Mouse (Mus musculus) neural tube, embryonic 10.5 days (tissue): Measurements from ENCODE around the gene Gprc5b.

Source experiments
- DNase-seq: peaks from one replicate; pipeline ENCODE4 v3.0.0-alpha.2; 2017; ENCODE audit warnings: low spot score; ENCODE audit errors: extremely low spot score

Gprc5b gene

GRCm38 (mm10) chr7:118953626-118954282 lies 41.3 kb downstream of the Gprc5b start:
- no peak for DNase-seq

- no peak for DNase-seq
Measured at GRCm38 (mm10) chr7:118949749-118950148, 45.3 kb downstream of the Gprc5b start.

- no peak for DNase-seq
Measured at GRCm38 (mm10) chr7:118948677-118949282, 46.2 kb downstream of the Gprc5b start.

- no peak for DNase-seq
Measured at GRCm38 (mm10) chr7:118947241-118947640, 47.8 kb downstream of the Gprc5b start.

DNA sequence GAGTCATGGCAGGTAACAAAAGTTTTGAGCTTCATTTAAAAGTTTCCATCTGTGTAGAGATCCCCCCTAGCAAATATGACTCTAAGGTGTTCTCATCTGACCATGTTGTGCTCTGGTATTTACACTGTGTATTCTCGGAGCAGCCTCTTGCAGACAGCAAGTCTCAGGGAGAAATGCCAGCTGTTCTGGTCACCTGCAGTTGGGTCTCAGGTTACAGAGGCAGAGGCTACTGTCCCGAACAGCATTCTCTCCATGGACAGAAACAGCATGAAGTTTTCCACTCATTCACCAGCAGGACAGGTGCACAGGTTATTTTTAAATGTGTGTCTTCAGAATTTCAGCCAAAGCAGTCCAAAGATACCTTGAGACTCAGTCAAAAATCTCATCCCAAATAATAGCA lies 50.1 kb downstream of the Gprc5b start:
- DNase-seq, result no peak

GRCm38 (mm10) chr7:118943170-118943569 lies 51.8 kb downstream of the Gprc5b start:
- DNase-seq, result no peak

DNA sequence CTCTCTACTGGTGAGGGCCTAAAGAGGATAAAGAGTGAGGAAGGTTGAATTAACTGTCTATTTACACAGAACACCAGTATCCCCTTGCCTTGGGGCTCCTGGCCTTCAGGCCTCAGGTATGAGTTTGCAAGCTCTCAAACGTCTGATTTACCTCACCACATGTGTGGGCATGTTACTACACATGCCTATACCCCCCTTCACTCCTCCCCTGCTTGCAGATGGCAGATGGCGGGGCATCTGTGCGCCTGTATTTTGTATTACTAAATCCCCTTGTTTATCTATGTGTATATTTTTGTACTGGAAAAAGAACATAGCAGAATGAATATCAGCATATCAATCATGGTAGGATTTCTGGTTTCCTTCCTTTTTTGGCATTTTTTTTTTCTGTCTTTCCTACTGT lies 52.7 kb downstream of the Gprc5b start:
- DNase-seq, result no peak

- no peak for DNase-seq
Measured at GRCm38 (mm10) chr7:118937469-118938387, 57.3 kb downstream of the Gprc5b start.

GRCm38 (mm10) chr7:118936844-118937243 lies 58.2 kb downstream of the Gprc5b start:
- no peak for DNase-seq

GRCm38 (mm10) chr7:118935306-118935705 lies 59.7 kb downstream of the Gprc5b start:
- no peak for DNase-seq

- DNase-seq, result no peak
Measured at GRCm38 (mm10) chr7:118931502-118932395, 63.3 kb downstream of the Gprc5b start.

- DNase-seq, result peak; percentile 27
Measured at GRCm38 (mm10) chr7:118929601-118930311, 65.3 kb downstream of the Gprc5b start.

GRCm38 (mm10) chr7:118928916-118929315 lies 66.1 kb downstream of the Gprc5b start:
- no peak for DNase-seq

DNA sequence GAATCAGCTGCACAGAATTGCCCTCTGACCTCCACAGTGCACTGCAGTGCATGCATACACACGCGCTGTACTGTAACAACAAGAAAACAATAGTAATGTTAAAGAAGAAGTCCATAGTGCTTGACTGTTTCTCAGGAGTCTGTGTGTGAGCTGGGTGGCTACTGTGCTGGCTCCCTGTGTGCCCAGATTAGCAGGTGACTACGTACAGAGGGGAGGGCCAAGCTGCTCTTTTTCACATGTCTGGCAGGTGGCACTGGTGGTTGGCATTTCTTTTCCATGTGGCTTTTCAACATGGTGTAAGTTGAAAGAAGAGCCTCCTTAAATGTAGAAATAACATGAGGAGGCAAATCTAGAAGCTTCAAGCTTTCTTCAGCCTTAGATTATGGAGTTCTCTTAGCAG lies 66.7 kb downstream of the Gprc5b start:
- DNase-seq, result no peak

DNA sequence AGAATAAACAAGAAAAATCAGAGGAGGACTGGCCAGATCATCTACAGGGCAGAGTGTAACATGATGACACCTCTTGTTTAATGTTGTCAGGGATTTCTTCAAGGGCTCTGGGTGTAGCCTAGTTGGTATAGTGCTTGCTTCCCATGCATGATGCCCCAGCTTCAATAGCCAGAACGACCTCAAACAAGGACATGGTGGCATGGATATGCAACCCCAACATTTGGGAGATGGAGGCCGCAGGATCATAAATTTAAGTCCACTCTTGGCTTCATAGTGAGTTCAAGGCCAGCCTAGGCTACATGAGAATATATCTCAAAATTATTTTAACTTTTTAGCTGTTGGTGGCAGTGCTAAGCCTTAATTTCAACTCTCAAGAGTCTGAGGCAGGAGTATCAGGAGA lies 67.7 kb downstream of the Gprc5b start:
- DNase-seq, result no peak

DNA sequence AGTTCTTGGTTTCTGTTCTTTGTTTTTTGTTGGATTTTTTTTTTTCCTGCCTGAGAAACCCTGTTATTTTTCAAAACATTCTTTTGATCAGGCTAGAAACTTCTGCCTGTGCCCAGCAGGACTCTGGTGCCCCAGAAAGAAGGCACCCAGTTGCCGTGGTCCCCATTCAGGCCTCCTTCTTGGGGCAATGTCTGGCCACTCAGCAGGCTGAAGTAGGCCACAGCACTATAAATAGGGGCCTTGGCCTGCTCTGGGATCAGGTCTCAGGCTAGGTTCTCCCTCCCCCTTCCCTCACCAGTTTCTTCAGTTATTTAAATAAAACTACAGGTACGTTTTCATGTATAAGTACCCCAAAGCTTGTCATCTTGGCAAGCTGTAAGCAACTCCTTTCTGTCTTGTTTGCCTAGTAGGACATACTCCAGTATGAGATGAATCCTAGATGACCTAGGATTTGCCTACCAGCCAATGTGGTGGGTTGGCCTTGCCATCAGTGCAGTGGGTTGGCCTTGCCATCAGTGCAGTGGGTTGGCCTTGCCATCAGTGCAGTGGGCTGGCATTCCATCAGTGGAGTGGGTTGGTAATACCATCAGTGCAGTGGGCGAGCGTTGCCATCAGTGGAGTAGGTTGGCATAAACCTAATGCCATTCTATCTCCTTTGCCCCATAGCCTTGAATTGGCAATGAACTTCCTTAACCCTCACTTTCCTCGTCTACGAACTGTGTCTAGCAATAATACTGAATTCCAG lies 68.3 kb downstream of the Gprc5b start:
- no peak for DNase-seq

DNA sequence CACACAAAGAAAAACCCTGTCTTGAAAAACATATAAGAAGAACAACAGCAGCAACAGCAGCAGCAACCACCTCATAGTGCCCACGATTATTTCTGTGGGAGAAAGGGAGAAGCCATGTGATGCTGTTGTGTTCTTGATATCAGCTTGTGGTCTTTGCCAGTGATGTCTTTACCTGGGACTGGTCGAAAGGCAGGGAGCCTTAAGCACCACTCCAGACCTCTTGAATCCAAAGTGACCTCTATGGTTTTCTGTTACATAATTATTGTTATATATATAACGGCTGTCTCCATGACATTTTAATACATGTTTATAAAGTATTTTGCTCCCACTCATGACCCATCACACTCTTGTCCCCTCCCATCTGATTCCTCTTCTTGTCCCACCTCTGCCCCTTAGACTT lies 69.5 kb downstream of the Gprc5b start:
- DNase-seq, result no peak

GRCm38 (mm10) chr7:118922441-118923202 lies 72.4 kb downstream of the Gprc5b start:
- DNase-seq, result no peak
